Mouse (Mus musculus) fat pad, adult 2 months (tissue): ENCODE data around the gene Aurkaip1.

ENCODE experiments used
- DNase-seq: peaks from one replicate; pipeline ENCODE4 v3.0.0-alpha.2; 2011; ENCODE audit warnings: low read depth, low spot score; ENCODE audit errors: extremely low read depth

Gene Aurkaip1

DNA sequence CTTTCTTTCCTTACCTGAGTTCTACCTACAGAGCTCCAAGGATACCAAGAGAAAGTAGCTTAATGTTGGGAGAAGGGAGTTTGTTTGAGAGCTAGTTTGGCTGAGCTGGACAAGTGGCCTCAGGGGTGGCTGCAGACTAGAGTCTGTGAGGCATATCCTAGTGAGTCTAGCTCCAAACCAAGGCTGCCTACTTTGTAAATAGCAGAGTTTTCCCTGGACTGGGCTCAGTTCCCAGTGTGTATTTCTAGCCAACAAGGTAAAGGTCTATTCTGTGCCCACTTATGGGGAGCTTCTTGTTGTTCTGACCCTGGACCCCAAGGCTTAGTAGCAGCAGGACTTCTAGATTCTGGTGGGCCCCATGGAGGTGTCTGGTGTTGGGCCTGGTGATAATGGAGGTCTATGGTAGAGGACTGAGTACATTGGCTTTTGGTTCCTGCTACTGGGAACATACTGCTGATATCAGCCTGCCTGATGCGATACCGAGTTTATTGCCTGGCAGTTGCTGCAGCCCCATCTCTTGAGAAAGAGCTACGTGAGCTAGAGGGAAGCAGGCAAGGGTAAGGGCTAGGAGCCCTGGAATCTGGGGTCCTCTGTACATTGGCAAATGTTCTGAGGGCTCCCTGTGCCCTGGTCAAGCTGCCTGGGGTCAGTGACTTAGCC is 18.9 kb downstream of the Aurkaip1 start:
- no peak for DNase-seq

DNA sequence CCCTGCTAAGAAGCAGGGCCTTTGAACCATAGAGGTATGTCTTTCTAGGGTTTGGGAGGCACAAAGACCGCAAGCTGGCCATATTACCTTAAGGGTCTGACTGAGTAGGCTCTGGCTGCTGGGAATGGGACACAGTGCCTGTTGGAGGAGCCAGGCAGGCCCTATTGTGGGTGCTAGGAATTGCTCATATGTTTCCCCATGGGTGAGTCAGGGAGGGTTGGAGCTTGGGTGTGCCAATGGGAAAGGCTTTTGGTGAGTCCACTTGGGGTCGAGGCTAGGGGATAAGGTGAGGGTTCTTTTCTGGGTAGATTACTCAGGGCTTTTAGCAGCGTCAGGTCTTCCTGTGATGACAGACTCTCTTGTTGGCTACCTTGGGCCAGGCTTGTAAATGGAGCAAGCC is 20.3 kb downstream of the Aurkaip1 start:
- DNase-seq = no peak

DNA sequence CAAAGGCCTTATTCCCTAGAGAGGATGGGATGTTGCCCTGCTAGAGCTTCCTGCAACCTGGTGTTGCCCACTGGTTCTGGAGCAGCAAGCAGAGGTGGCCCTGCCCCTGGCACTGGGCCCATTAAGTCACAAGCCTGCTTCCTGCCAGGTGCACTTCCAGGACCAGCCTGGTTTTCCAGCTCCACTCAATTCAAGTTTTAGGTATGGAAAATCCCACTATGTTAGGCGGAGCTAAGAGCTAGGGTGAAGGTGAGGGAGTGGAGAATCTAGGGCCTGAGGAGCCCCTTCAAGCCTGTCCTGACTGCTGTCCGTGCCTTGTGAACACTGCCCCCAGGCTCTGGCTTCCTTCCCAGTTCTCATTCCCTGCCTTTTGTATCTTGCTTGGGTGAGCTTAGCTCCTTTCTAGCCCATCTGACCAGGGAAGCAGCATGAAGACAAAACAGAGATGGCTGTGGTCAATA is 20.9 kb downstream of the Aurkaip1 start:
- DNase-seq = no peak

DNA sequence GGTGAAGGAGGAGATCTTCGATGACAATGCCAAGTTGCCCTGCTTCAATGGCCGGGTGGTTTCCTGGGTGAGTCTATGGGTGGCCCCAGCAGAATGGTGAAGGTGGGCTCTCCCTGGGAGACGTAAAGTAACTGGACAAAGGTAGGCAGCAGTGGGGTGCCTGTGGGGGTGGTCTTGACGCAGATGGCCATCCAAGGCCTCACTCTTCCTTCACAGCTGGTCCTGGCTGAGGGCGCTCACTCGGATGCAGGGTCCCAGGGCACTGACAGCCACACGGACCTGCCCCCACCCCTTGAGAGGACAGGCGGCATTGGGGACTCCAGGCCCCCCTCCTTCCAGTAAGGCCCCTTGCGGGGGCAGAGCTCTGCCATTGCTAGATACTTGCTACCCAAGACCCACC is 22.3 kb downstream of the Aurkaip1 start:
- no peak for DNase-seq

DNA sequence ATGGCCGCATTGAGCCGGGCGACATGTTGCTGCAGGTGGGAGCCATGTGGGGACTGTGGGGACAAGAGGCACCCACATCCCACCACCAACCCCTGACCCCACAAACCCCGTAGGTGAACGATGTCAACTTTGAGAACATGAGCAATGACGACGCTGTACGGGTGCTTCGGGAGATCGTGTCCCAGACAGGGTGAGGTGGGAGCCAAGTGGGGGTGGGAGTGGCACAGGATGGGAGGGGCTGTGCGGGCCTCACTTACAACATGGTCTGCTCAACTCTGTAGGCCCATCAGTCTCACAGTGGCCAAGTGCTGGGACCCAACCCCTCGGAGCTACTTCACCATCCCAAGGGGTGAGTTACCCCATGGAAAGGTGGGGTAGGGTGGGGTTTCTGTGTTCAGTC is 23.9 kb downstream of the Aurkaip1 start:
- DNase-seq = no peak

DNA sequence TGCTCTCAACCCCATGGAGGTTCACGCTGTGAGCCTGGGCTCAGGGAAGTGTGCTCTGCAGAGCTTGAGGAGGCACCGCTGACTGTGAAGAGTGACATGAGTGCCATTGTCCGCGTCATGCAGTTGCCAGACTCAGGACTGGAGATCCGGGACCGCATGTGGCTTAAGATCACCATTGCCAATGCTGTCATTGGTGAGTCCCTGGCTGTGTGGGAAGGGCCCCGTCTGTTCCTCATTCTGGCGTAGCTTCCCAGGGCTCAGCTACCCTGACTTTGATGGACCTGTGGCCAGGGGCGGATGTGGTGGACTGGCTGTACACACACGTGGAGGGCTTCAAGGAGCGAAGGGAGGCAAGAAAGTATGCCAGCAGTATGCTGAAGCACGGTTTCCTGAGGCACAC is 25.0 kb downstream of the Aurkaip1 start:
- no peak for DNase-seq

DNA sequence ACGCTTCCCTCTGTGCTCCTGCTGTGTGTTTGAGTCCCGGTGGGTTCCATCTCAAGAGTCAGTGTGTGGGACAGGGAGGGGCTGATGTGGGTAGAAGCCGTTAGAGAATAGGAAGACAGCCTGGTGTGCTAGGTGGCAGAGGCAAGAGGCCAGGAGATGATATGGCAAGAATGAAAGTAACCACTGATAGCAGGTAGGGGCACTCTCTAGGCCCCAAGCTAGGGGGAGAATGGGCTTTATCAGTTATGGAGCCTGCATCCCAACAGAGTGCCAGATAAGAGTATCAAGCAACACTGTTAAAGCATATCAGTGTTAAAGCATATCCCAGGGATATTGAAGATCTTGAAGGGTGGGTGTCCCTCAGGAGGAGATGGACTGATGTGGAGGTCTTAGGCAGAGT is 25.8 kb downstream of the Aurkaip1 start:
- no peak for DNase-seq

DNA sequence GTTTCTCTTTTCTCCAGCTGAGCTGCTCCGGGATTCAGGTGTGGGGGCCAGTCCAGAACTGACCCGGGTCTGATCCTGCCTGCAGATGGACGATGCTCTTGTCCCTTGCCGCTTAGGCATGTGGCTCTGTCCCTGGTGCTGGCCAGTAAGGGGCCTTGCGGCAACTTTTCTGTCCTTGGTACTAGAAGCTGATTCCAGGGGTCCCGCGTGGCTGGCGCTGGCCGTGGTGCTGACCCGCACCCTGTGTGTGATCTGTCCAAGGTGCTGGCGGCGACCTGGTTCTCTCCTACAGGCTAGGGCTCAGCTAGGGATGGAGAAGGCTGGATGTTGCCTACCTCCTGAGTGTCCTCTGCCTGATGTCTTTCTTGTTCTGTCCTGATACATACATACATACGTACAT is 28.2 kb downstream of the Aurkaip1 start:
- DNase-seq = no peak

DNA sequence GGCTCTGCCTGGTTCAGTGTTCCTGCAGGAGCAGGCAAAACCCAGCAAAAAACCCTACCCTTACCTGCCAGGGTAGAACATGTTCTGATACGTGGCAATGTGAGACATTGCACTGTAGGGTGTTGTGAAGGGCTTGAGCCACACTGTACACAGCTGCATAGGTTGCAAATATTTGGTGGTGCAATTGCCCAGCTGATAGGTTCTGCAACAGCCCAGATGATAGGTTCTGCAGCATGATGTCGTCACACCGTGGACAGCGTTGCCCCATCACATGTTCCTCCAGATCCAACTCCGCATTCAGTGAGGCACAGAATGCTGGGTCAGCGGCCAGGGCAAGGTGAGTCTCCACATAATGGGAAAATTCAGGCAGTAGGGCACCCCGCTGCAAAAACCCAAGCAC is 30.7 kb downstream of the Aurkaip1 start:
- no peak for DNase-seq

DNA sequence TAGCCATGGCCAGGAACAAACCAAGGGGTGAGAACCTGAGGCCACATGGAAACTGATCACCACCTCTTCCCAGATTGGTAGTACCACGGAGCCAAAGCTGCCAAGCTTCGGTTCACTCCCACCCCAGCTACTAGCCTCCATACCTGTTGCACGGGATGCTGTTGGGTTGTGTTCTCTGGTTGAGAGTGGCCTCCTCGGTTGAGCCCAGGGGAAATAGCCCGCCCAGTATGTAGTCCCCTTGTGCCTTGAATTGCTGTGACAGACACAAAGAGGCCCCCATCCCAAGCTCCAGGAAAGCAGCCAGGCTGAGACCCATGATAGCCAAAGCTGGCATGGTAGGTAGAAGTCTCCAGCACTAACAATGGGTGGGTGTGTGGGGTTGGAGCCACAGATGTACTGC is 31.9 kb downstream of the Aurkaip1 start, which contains the start of gene Tas1r3:
Gene Tas1r3 (minus strand): TSS at position 362 of the 400 bp plus-strand sequence.
- no peak for DNase-seq

DNA sequence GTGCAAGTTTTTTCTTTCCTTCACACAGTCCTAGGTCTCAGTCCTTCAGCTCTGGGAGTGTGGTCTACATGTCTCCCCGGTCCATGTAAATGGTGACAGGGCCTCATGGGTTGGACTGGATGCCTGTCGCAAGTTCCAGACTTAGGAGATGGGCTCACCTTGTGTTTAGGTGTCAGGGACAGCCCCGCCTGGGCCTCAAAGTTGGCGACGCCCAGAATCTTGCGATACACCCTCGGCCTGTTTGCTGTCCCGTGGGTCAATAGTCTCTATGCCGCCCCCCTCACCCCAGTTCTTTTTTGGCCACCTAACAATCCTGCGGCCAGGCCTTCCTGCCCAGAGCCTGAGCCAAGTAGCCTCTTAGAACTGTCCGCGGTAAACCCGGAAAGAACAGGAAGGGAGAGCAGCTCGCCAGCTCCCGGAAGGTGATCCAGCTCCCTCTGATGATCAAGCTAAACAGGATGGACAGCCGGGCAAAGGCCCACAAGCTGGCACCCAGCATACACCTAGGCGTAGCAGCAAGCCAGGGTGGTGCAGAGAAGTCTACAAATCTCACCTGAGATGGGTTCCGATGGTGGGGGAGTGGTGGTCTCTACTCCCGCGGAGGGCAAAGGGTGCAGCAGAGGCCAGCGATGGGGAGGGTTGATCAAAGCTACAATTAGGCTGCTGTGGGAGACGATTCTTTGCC is 37.7 kb downstream of the Aurkaip1 start:
- DNase-seq = no peak

DNA sequence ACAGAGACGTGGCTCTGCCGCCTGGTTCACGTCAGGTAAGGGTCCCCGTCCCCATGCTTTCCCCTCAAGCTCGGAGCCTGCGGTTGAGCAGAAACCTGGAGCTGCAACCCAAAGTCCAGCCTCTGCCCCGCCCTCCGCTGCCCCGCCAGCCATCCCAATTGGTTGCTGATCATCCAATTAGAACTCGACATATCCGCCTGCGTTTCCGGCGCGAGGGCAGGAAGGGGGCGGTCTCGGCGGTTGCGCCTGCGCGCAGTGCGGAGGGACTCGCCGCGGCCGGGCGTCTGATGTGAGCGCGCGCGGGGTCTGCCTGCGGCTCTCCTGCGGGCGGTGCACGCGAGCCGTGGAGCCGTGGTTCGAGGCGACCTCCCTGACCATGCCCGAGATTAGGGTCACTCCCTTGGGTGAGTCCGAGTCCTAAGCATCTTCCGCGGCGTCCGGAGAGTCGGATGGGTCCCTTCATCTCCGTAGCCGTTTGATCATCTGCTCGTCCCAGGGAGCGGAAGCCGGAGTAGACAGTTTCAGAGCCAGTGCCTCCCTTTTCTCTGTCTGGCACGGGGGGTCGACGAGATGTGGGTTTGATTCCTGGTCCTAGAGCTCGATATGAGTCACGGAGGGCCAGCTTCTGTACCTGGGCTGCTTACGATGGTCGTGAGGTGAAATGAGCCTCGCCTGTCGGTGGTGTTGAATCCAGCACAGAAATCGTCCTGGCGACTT is 38.4 kb downstream of the Aurkaip1 start, which contains the start of the genes Cptp and Ints11:
Gene Cptp (minus strand): TSS at position 124 of the 717 bp plus-strand sequence.
Gene Ints11 (plus strand): TSS at position 230 of the 717 bp plus-strand sequence.
- no peak for DNase-seq

DNA sequence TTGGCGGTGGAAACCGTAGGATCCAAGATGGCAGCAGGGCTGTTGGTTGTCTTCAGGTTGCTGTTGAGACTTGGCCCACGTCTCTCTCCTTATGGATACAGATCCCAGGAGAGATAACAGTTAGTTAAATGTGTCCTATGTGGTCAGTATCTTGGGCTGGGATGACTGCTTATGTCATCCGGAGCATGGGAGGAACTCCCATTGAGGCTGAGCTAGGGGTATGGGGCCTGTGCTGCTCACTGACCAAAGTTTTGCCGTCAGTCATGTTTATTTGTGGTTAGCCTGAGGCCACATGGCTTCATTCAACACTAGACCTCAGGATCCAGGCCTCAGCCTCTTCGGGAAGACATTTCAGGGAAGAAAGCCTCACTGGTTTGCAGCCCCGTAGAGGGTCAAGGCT is 40.3 kb downstream of the Aurkaip1 start:
- DNase-seq = no peak
